Mouse (Mus musculus): Measurements from ENCODE around the gene Vmn1r196. TPM values are rescaled to one million over a fixed set of nuclear protein-coding genes. Genes with fewer than 3 reads are reported as not detected.
"Not testable (repeated sequence)": the region's sequence is repeated elsewhere in the genome, so short reads cannot be mapped to it uniquely, and the experiment has no call there.

Gene Vmn1r196
- not detected in 2 replicates for total RNA-seq (2021)
- long read RNA-seq = 0 reads

- DNase-seq = no peak
Measured at GRCm38 (mm10) chr13:22289620-22290019, at the start of gene Vmn1r196. Gene Vmn1r196 (plus strand): TSS chr13:22289920.

- no peak for DNase-seq
Measured at GRCm38 (mm10) chr13:22243915-22244314, 45.8 kb upstream of the Vmn1r196 start, which contains the start of gene Vmn1r194. Gene Vmn1r194 (plus strand): TSS chr13:22244215.

DNA sequence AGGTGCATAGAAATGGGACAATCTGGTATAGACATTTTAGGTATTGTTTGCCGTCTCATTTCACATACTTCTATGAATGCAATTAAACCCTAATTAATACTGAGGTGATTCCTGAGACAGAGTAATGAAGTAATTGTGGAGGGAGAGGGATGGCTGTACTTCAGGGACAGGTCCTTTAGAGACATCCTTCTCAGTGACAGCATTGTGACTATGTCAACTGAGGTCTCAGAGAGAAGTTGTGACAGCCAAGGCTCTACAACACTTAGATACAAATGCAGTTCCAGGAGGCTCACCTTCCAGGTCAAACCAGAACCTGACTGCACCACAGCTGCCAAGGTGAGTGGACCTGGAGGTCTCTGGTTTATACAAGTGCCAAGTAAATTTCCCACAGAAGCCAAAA is 19.5 kb upstream of the Vmn1r196 start, which contains the start of gene Vmn1r195:
Gene Vmn1r195 (plus strand): TSS at position 301 of the 400 bp plus-strand sequence.
- not testable (repeated sequence) for DNase-seq

DNA sequence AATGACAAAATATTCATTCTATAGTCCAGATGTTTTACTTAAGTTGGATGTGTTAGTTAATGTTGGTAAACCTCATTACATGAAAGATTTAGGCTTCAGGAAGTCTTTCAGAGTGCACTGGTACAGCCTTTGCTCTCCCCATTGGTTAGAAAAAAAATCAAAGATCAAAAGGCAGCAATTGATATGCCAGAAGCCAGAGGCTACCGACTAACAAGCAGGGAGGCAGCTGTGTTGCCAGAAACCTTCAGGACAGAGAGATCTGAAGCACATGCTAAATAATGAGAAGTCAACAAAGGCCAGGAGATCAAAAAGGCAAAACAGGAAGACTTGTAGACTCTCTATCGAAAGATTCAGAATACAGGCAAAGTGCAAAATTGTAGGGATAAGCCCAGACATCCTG is 18.0 kb upstream of the Vmn1r196 start:
- DNase-seq = no peak

DNA sequence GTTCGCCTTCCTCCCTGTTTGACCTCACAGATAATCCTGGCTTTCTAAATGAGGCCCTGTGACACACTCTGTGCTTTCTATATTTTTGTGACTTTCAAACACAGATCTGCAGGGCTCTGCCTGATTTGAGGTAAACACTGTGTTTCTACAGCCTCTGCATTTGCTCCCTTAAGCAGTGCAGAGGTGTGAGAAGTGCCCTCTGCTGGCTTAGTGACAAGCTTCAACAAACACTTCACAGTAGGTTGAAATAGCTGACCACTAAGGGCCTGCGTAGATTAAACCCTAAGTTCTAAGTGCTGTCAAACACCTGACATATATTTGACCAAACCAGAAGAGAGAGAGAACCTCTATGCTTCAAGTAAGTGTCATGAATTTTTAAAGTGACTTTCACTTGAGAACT is 5.1 kb upstream of the Vmn1r196 start:
- no peak for DNase-seq

DNA sequence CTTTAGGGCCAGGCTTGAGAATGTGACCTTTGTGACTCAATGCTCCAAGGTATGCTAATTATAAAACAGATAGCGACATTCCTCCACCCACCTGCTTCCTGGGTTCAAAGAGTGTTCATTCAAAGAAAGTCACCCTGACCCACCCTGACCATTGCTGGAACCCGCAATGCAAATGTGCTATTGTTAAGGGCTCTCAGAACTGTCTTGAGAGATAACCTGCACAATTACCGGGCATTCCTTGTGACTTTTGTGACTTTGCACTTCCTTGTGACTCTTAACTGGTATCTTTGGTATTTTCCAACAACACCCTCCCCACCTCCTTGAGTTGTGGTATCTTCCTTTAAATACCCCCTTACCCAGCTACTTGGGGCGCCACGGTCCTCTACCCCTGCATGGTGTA is 18.4 kb downstream of the Vmn1r196 start:
- not testable (repeated sequence) for DNase-seq

- DNase-seq = no peak
Measured at GRCm38 (mm10) chr13:22315361-22315760, 25.6 kb downstream of the Vmn1r196 start.

GRCm38 (mm10) chr13:22317366-22317765 is 27.6 kb downstream of the Vmn1r196 start:
- no peak for DNase-seq

DNA sequence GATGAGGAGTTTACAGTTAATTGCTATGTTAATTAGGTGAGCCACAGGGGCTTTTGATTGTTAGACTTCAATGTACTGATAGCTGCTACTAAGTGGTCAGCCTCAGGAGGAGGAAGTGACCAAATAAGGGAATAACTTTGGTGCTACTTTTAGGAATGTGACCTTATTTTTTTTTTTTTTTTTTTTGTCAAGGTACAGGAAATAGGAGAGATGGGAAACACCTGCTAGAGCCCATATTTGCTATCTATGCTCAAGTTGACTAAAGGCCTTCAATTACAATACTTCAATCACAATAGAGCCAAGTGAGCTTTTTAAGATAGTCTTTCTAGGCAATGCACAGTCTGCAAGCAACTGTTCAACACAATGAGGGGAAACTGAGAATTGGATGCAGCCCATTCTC is 30.4 kb downstream of the Vmn1r196 start:
- DNase-seq = no peak

GRCm38 (mm10) chr13:22324289-22324688 is 34.6 kb downstream of the Vmn1r196 start, which contains the start of gene Vmn1r197:
Gene Vmn1r197 (plus strand): TSS chr13:22324589.
- DNase-seq = no peak

- DNase-seq = no peak
Measured at GRCm38 (mm10) chr13:22333269-22333668, 43.5 kb downstream of the Vmn1r196 start.

DNA sequence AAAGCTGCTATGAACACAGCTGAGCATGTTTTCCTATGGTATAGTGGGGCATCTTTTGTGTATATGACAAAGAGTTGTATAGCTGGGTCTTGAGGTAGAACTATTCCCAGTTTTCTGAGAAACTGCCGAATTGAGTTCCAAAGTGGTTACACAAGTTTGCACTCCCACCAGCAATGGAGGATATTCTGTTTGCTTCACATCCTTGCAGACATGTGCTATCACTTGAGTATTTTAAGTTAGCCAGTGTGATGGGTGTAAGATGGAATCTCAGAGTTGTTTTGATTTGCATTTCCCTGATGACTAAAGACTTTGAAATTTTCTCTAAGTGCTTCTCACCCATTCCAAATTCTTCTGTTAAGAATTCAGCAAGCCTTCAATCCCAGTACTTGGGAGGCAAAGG is 45.8 kb downstream of the Vmn1r196 start:
- no peak for DNase-seq

Other genes starting within 250 kb of the Vmn1r196 start
- 82.8 and 97.8 TPM in 2 replicates for gene Hist1h4i, start 248.6 kb upstream of the Vmn1r196 start, total RNA-seq (2021)
- 50.6 and 64.7 TPM in 2 replicates for gene Hist1h2ag, start 247.0 kb upstream of the Vmn1r196 start, total RNA-seq (2021)
- gene Hist1h2bj, start 246.7 kb upstream of the Vmn1r196 start, total RNA-seq (2021) = 57.9 and 61.1 TPM in 2 replicates
- gene Vmn1r188, start 205.5 kb upstream of the Vmn1r196 start, total RNA-seq (2021) = not detected in 2 replicates
- gene Vmn1r189, start 184.1 kb upstream of the Vmn1r196 start, total RNA-seq (2021) = not detected in 2 replicates
- gene Vmn1r191, start 106.0 kb upstream of the Vmn1r196 start, total RNA-seq (2021) = not detected in 2 replicates
- gene Vmn1r192, start 98.8 kb upstream of the Vmn1r196 start, total RNA-seq (2021) = not detected in 2 replicates
- not detected in 2 replicates for gene Vmn1r193, start 66.8 kb upstream of the Vmn1r196 start, total RNA-seq (2021)
- gene Vmn1r194, start 45.7 kb upstream of the Vmn1r196 start, total RNA-seq (2021) = not detected in 2 replicates
- not detected in 2 replicates for gene Vmn1r195, start 19.4 kb upstream of the Vmn1r196 start, total RNA-seq (2021)
- gene Vmn1r197, start 34.7 kb downstream of the Vmn1r196 start, total RNA-seq (2021) = not detected in 2 replicates
- gene Vmn1r198, start 60.4 kb downstream of the Vmn1r196 start, total RNA-seq (2021) = not detected in 2 replicates
- gene Vmn1r199, start 89.9 kb downstream of the Vmn1r196 start, total RNA-seq (2021) = not detected in 2 replicates
- not detected in 2 replicates for gene Vmn1r200, start 100.5 kb downstream of the Vmn1r196 start, total RNA-seq (2021)
- not detected in 2 replicates for gene Vmn1r201, start 182.0 kb downstream of the Vmn1r196 start, total RNA-seq (2021)
- 0.06 and 0.14 TPM in 2 replicates for gene Vmn1r202, start 215.5 kb downstream of the Vmn1r196 start, total RNA-seq (2021)
- gene Vmn1r203, start 228.2 kb downstream of the Vmn1r196 start, total RNA-seq (2021) = not detected in 2 replicates

Data from adrenal gland, postnatal 25 days (tissue).